Mouse (Mus musculus): ENCODE results near the gene Stau1.

DNA sequence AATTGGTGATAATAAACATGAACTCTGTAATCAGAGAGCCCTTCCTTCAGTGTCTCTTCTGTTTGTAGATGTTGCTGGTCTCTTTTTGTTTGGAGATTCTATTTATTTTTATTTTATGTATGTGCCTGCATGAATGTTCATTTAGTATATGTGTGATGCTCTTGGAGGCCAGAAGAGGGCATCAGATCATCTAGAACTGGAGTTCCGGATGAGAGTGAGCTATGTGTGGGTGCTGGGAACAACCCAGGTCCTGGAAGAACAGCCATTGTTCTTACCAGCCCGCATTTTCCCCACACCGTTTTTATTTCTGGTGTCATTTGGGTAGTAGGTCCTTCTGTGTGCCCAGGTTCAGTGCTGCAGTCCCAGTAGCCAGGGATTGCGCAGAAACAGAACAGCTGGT lies 34.4 kb upstream of the Stau1 start:
- TF ChIP-seq CTCF (IDR thresholded peaks at IDR 0.05; ENCODE audit: low read depth, low read length), result no peak
- no peak for TF ChIP-seq GATA1 (IDR thresholded peaks at IDR 0.05; ENCODE audit: borderline replicate concordance, low read length)
